Mouse (Mus musculus) forebrain, embryonic 12.5 days (tissue): ENCODE results near the gene Mosmo. TPM values are rescaled to one million over a fixed set of nuclear protein-coding genes. Genes with fewer than 3 reads are reported as not detected.

Experiments
- ATAC-seq: fragments of 200-750 bp; cut with Nextera tagmentation; 2 replicates; pipeline ENCODE4 v1.8.0; 2017; ENCODE audit warnings: moderate TSS enrichment; ENCODE audit not compliant: low FRiP score
- H3K27ac ChIP-seq: fragments of 300-500 bp; sonication (generic); 2 replicates; pipeline ENCODE4 v1.5.1; 2016; ENCODE audit warnings: mild to moderate bottlenecking
- H3K27me3 ChIP-seq: fragments of 300-500 bp; sonication (generic); 2 replicates; pipeline ENCODE4 v1.6.1; 2016; ENCODE audit warnings: mild to moderate bottlenecking
- H3K36me3 ChIP-seq: fragments of 300-500 bp; sonication (generic); replicated peaks from 2 replicates; pipeline ENCODE4 v1.6.1; 2016; ENCODE audit warnings: mild to moderate bottlenecking
- H3K4me1 ChIP-seq: fragments of 300-500 bp; sonication (generic); 2 replicates; pipeline ENCODE4 v1.6.1; 2016
- H3K4me2 ChIP-seq: fragments of 300-500 bp; sonication (generic); 2 replicates; pipeline ENCODE4 v1.6.1; 2016; ENCODE audit warnings: mild to moderate bottlenecking, moderate library complexity
- H3K4me3 ChIP-seq: fragments of 300-500 bp; sonication (generic); replicated peaks from 2 replicates; pipeline ENCODE4 v1.5.1; 2016; ENCODE audit warnings: mild to moderate bottlenecking
- H3K9ac ChIP-seq: fragments of 300-500 bp; sonication (generic); 2 replicates; pipeline ENCODE4 v1.6.1; 2016; ENCODE audit warnings: mild to moderate bottlenecking
- H3K9me3 ChIP-seq: fragments of 300-500 bp; sonication (generic); 2 replicates; pipeline ENCODE4 v1.6.1; 2016
- WGBS: fragments of 180-500 bp; shearing (Covaris S2); methylation state at CpG from one replicate; pipeline ENCODE4 v1.1.7; 2016; 5-methylcytosine and 5-hydroxymethylcytosine counted together
- polyA plus RNA-seq: library from polyadenylated mRNA; unstranded; fragments of >200 nt; fragmentation: Nextera tagmentation; extraction: Ambion mirVana; gene quantifications from 2 replicates; pipeline ENCODE4 v1.2.1, GENCODE M21; 2016

The Mosmo gene
- polyA plus RNA-seq, 1 experiment from 2014 or later, result 18.1 TPM

- Histone ChIP-seq H3K36me3 (no peaks in the 10 kb centered on the region), H3K4me1 (peaks cover 28% of the 10 kb centered on the region), H3K27ac (peak overlapping the region; percentile 75), H3K4me3 (peak overlapping the region; percentile 91), H3K4me2 (peak overlapping the region; percentile 68), H3K9me3 (no peaks in the 10 kb centered on the region), H3K9ac (peak overlapping the region; percentile 90), H3K27me3 (no peaks in the 10 kb centered on the region)
- peak; percentile 72 for ATAC-seq
- WGBS, result 2% methylated on average over 42 of the region's 42 CpGs
Observed at GRCm38 (mm10) chr7:120677764-120678531, 530 bp downstream of the Mosmo start.

- Histone ChIP-seq H3K4me1 (peaks cover 28% of the 10 kb centered on the region), H3K4me3 (peak overlapping the region; percentile 91), H3K27me3 (no peaks in the 10 kb centered on the region), H3K4me2 (peak overlapping the region; percentile 68), H3K9me3 (no peaks in the 10 kb centered on the region), H3K27ac (no peak overlapping the region), H3K9ac (peak overlapping the region; percentile 90; the same call in 1 of the 2 replicates), H3K36me3 (no peaks in the 10 kb centered on the region)
- 69% methylated on average over 8 of the region's 8 CpGs for WGBS
- ATAC-seq, result no peak
Observed at GRCm38 (mm10) chr7:120679023-120679422, 1.6 kb downstream of the Mosmo start.

GRCm38 (mm10) chr7:120682002-120682401 is 4.6 kb downstream of the Mosmo start:
- WGBS, result 76% methylated on average over 4 of the region's 4 CpGs
- no peak for ATAC-seq

GRCm38 (mm10) chr7:120684731-120685161 is 7.3 kb downstream of the Mosmo start:
- no peaks in the 10 kb centered on the region for H3K27me3 ChIP-seq
- H3K9me3 ChIP-seq, result no peaks in the 10 kb centered on the region
- H3K36me3 ChIP-seq, result 0 out of 2 replicates have a peak, but pooled peaks cover 4% of the 10 kb centered on the region
- H3K4me3 ChIP-seq, result no peak overlapping the region
- 93% methylated on average over 2 of the region's 2 CpGs for WGBS
- H3K27ac ChIP-seq, result no peak overlapping the region
- ATAC-seq, result no peak
- H3K4me1 ChIP-seq, result 0 out of 2 replicates have a peak, but pooled peaks cover 2% of the 10 kb centered on the region
- H3K4me2 ChIP-seq, result no peak overlapping the region
- H3K9ac ChIP-seq, result no peak overlapping the region

More at GRCm38 (mm10) chr7:120682002-120682401, 4.6 kb downstream of the Mosmo start:
- H3K27me3 ChIP-seq, result no peaks in the 10 kb centered on the region
- no peak overlapping the region for H3K27ac ChIP-seq
- H3K4me3 ChIP-seq, result no peak overlapping the region
- no peaks in the 10 kb centered on the region for H3K9me3 ChIP-seq
- peaks cover 20% of the 10 kb centered on the region for H3K4me1 ChIP-seq
- H3K36me3 ChIP-seq, result no peaks in the 10 kb centered on the region
- no peak overlapping the region for H3K9ac ChIP-seq
- no peak overlapping the region for H3K4me2 ChIP-seq

GRCm38 (mm10) chr7:120685227-120685626 is 7.8 kb downstream of the Mosmo start:
- ATAC-seq, result no peak
- Histone ChIP-seq H3K4me2 (no peak overlapping the region), H3K27me3 (no peaks in the 10 kb centered on the region), H3K36me3 (0 out of 2 replicates have a peak, but pooled peaks cover 4% of the 10 kb centered on the region), H3K27ac (no peak overlapping the region), H3K9me3 (no peaks in the 10 kb centered on the region), H3K4me3 (no peak overlapping the region), H3K4me1 (no peaks in the 10 kb centered on the region), H3K9ac (no peak overlapping the region)
- WGBS, result 88% methylated on average over 6 of the region's 6 CpGs

GRCm38 (mm10) chr7:120690634-120691033 is 13.2 kb downstream of the Mosmo start:
- H3K4me3 ChIP-seq, result no peak overlapping the region
- H3K4me2 ChIP-seq, result no peak overlapping the region
- 72% methylated on average over 4 of the region's 4 CpGs for WGBS
- no peak overlapping the region for H3K9ac ChIP-seq
- peaks cover 15% of the 10 kb centered on the region; the same call in 1 of the 2 replicates for H3K36me3 ChIP-seq
- H3K27ac ChIP-seq, result no peak overlapping the region
- no peaks in the 10 kb centered on the region for H3K9me3 ChIP-seq
- ATAC-seq, result no peak
- H3K27me3 ChIP-seq, result no peaks in the 10 kb centered on the region
- no peaks in the 10 kb centered on the region for H3K4me1 ChIP-seq

GRCm38 (mm10) chr7:120693831-120694375 is 16.5 kb downstream of the Mosmo start:
- Histone ChIP-seq H3K4me2 (no peak overlapping the region), H3K27ac (no peak overlapping the region), H3K4me1 (0 out of 2 replicates have a peak, but pooled peaks cover under 1% of the 10 kb centered on the region), H3K9me3 (no peaks in the 10 kb centered on the region), H3K36me3 (peaks cover 12% of the 10 kb centered on the region; the same call in 1 of the 2 replicates), H3K9ac (no peak overlapping the region), H3K4me3 (no peak overlapping the region), H3K27me3 (no peaks in the 10 kb centered on the region)
- no peak for ATAC-seq
- 95% methylated on average over 5 of the region's 5 CpGs for WGBS

GRCm38 (mm10) chr7:120695196-120695595 is 17.8 kb downstream of the Mosmo start:
- 24% methylated on average over 6 of the region's 6 CpGs for WGBS
- ATAC-seq, result no peak
- Histone ChIP-seq H3K27me3 (no peaks in the 10 kb centered on the region), H3K4me3 (no peak overlapping the region), H3K9me3 (no peaks in the 10 kb centered on the region), H3K4me2 (no peak overlapping the region), H3K36me3 (peaks cover 11% of the 10 kb centered on the region; the same call in 1 of the 2 replicates), H3K27ac (no peak overlapping the region), H3K9ac (no peak overlapping the region), H3K4me1 (0 out of 2 replicates have a peak, but pooled peaks cover 4% of the 10 kb centered on the region)

GRCm38 (mm10) chr7:120695641-120696040 is 18.2 kb downstream of the Mosmo start:
- Histone ChIP-seq H3K9ac (no peak overlapping the region), H3K27me3 (no peaks in the 10 kb centered on the region), H3K4me1 (0 out of 2 replicates have a peak, but pooled peaks cover 4% of the 10 kb centered on the region), H3K36me3 (peaks cover 10% of the 10 kb centered on the region; the same call in 1 of the 2 replicates), H3K27ac (no peak overlapping the region), H3K4me3 (no peak overlapping the region), H3K9me3 (no peaks in the 10 kb centered on the region), H3K4me2 (no peak overlapping the region)
- ATAC-seq, result no peak
- WGBS, result 53% methylated on average over 1 of the region's 1 CpGs

GRCm38 (mm10) chr7:120696331-120696730 is 18.9 kb downstream of the Mosmo start:
- H3K9me3 ChIP-seq, result no peaks in the 10 kb centered on the region
- WGBS, result 92% methylated on average over 2 of the region's 2 CpGs

GRCm38 (mm10) chr7:120699586-120699985 is 22.2 kb downstream of the Mosmo start:
- Histone ChIP-seq H3K36me3 (no peaks in the 10 kb centered on the region), H3K9me3 (no peaks in the 10 kb centered on the region), H3K27me3 (no peaks in the 10 kb centered on the region), H3K4me3 (no peak overlapping the region), H3K9ac (no peak overlapping the region), H3K27ac (no peak overlapping the region), H3K4me2 (no peak overlapping the region), H3K4me1 (peaks cover 4% of the 10 kb centered on the region; the same call in 1 of the 2 replicates)
- ATAC-seq, result no peak
- WGBS, result 87% methylated on average over 6 of the region's 6 CpGs

More at GRCm38 (mm10) chr7:120696331-120696730, 18.9 kb downstream of the Mosmo start:
- Histone ChIP-seq H3K4me1 (0 out of 2 replicates have a peak, but pooled peaks cover 4% of the 10 kb centered on the region), H3K27me3 (no peaks in the 10 kb centered on the region), H3K27ac (no peak overlapping the region), H3K4me3 (no peak overlapping the region), H3K4me2 (no peak overlapping the region), H3K9ac (no peak overlapping the region), H3K36me3 (0 out of 2 replicates have a peak, but pooled peaks cover 5% of the 10 kb centered on the region)
- ATAC-seq, result no peak

GRCm38 (mm10) chr7:120703888-120704287 is 26.5 kb downstream of the Mosmo start:
- WGBS, result 88% methylated on average over 3 of the region's 3 CpGs
- Histone ChIP-seq H3K27ac (no peak overlapping the region), H3K4me2 (no peak overlapping the region), H3K9ac (no peak overlapping the region), H3K4me3 (no peak overlapping the region), H3K9me3 (no peaks in the 10 kb centered on the region), H3K27me3 (no peaks in the 10 kb centered on the region), H3K4me1 (peaks cover 3% of the 10 kb centered on the region; the same call in 1 of the 2 replicates), H3K36me3 (no peaks in the 10 kb centered on the region)
- ATAC-seq, result no peak
